Mouse (Mus musculus): ENCODE results near the gene Ildr2. TPM values are rescaled to one million over a fixed set of nuclear protein-coding genes. Genes with fewer than 3 reads are reported as not detected.

The Ildr2 gene
- polyA plus RNA-seq, 1 experiment from 2014 or later = 3.2 TPM

- Histone ChIP-seq H3K4me3 (replicated peaks; ENCODE audit: low read length) (peak overlapping the region; percentile 26), H3K9ac (replicated peaks; ENCODE audit: low read depth, low read length) (peak overlapping the region; percentile 30), H3K4me2 (ENCODE audit: low read length) (peak overlapping the region; percentile 82), H3K9me3 (ENCODE audit: control insufficient read depth, low read length) (no peaks in the 10 kb centered on the region), H3K27ac (ENCODE audit: low read length) (no peak overlapping the region), H3K36me3 (ENCODE audit: control insufficient read depth, insufficient read depth) (no peaks in the 10 kb centered on the region), H3K4me1 (replicated peaks; ENCODE audit: control insufficient read depth, insufficient read depth, low read length) (peaks cover 17% of the 10 kb centered on the region), H3K27me3 (replicated peaks; ENCODE audit: control insufficient read depth, insufficient read depth, low read length) (no peaks in the 10 kb centered on the region)
- ATAC-seq = peak; percentile 11; the same call in 1 of the 2 replicates
- WGBS = 2% methylated on average over 6 of the region's 6 CpGs
Measured at GRCm38 (mm10) chr1:166256302-166256701, 2.4 kb downstream of the Ildr2 start.

GRCm38 (mm10) chr1:166256898-166257297, 3.0 kb downstream of the Ildr2 start:
- ATAC-seq = no peak
- Histone ChIP-seq H3K4me2 (ENCODE audit: low read length) (peak overlapping the region; percentile 82), H3K27me3 (replicated peaks; ENCODE audit: control insufficient read depth, insufficient read depth, low read length) (no peaks in the 10 kb centered on the region), H3K9me3 (ENCODE audit: control insufficient read depth, low read length) (no peaks in the 10 kb centered on the region), H3K9ac (replicated peaks; ENCODE audit: low read depth, low read length) (peak overlapping the region; percentile 30; the same call in 1 of the 2 replicates), H3K27ac (ENCODE audit: low read length) (no peak overlapping the region), H3K4me3 (replicated peaks; ENCODE audit: low read length) (peak overlapping the region; percentile 26), H3K36me3 (ENCODE audit: control insufficient read depth, insufficient read depth) (no peaks in the 10 kb centered on the region), H3K4me1 (replicated peaks; ENCODE audit: control insufficient read depth, insufficient read depth, low read length) (peaks cover 17% of the 10 kb centered on the region)
- 57% methylated on average over 4 of the region's 4 CpGs for WGBS

GRCm38 (mm10) chr1:166259526-166259925, 5.6 kb downstream of the Ildr2 start:
- Histone ChIP-seq H3K4me3 (replicated peaks; ENCODE audit: low read length) (no peak overlapping the region), H3K36me3 (ENCODE audit: control insufficient read depth, insufficient read depth) (no peaks in the 10 kb centered on the region), H3K4me1 (replicated peaks; ENCODE audit: control insufficient read depth, insufficient read depth, low read length) (peaks cover 14% of the 10 kb centered on the region), H3K9me3 (ENCODE audit: control insufficient read depth, low read length) (no peaks in the 10 kb centered on the region), H3K9ac (replicated peaks; ENCODE audit: low read depth, low read length) (no peak overlapping the region), H3K27ac (ENCODE audit: low read length) (0 out of 2 replicates have a peak overlapping the region, but pooled peaks have one; percentile 16), H3K27me3 (replicated peaks; ENCODE audit: control insufficient read depth, insufficient read depth, low read length) (no peaks in the 10 kb centered on the region), H3K4me2 (ENCODE audit: low read length) (no peak overlapping the region)
- WGBS = 59% methylated on average over 6 of the region's 6 CpGs
- ATAC-seq = no peak

- Histone ChIP-seq H3K4me3 (replicated peaks; ENCODE audit: low read length) (no peak overlapping the region), H3K9me3 (ENCODE audit: control insufficient read depth, low read length) (no peaks in the 10 kb centered on the region), H3K9ac (replicated peaks; ENCODE audit: low read depth, low read length) (no peak overlapping the region), H3K4me1 (replicated peaks; ENCODE audit: control insufficient read depth, insufficient read depth, low read length) (no peaks in the 10 kb centered on the region), H3K27me3 (replicated peaks; ENCODE audit: control insufficient read depth, insufficient read depth, low read length) (no peaks in the 10 kb centered on the region), H3K4me2 (ENCODE audit: low read length) (no peak overlapping the region), H3K27ac (ENCODE audit: low read length) (no peak overlapping the region), H3K36me3 (ENCODE audit: control insufficient read depth, insufficient read depth) (no peaks in the 10 kb centered on the region)
- no peak for ATAC-seq
- WGBS = 77% methylated on average over 7 of the region's 7 CpGs
Measured at GRCm38 (mm10) chr1:166266001-166266705, 12.2 kb downstream of the Ildr2 start.

- Histone ChIP-seq H3K27ac (ENCODE audit: low read length) (no peak overlapping the region), H3K4me3 (replicated peaks; ENCODE audit: low read length) (no peak overlapping the region), H3K27me3 (replicated peaks; ENCODE audit: control insufficient read depth, insufficient read depth, low read length) (no peaks in the 10 kb centered on the region), H3K9ac (replicated peaks; ENCODE audit: low read depth, low read length) (no peak overlapping the region), H3K36me3 (ENCODE audit: control insufficient read depth, insufficient read depth) (no peaks in the 10 kb centered on the region), H3K4me2 (ENCODE audit: low read length) (no peak overlapping the region), H3K4me1 (replicated peaks; ENCODE audit: control insufficient read depth, insufficient read depth, low read length) (no peaks in the 10 kb centered on the region), H3K9me3 (ENCODE audit: control insufficient read depth, low read length) (no peaks in the 10 kb centered on the region)
- 94% methylated on average over 9 of the region's 9 CpGs for WGBS
- ATAC-seq = no peak
Measured at GRCm38 (mm10) chr1:166266918-166267317, 13.0 kb downstream of the Ildr2 start.

- 95% methylated on average over 5 of the region's 5 CpGs for WGBS
- Histone ChIP-seq H3K4me2 (ENCODE audit: low read length) (no peak overlapping the region), H3K4me1 (replicated peaks; ENCODE audit: control insufficient read depth, insufficient read depth, low read length) (no peaks in the 10 kb centered on the region), H3K27me3 (replicated peaks; ENCODE audit: control insufficient read depth, insufficient read depth, low read length) (no peaks in the 10 kb centered on the region), H3K9me3 (ENCODE audit: control insufficient read depth, low read length) (no peaks in the 10 kb centered on the region), H3K36me3 (ENCODE audit: control insufficient read depth, insufficient read depth) (no peaks in the 10 kb centered on the region), H3K27ac (ENCODE audit: low read length) (no peak overlapping the region), H3K4me3 (replicated peaks; ENCODE audit: low read length) (no peak overlapping the region), H3K9ac (replicated peaks; ENCODE audit: low read depth, low read length) (no peak overlapping the region)
- ATAC-seq = no peak
Measured at GRCm38 (mm10) chr1:166268218-166268617, 14.3 kb downstream of the Ildr2 start.

GRCm38 (mm10) chr1:166278786-166279185, 24.8 kb downstream of the Ildr2 start:
- Histone ChIP-seq H3K4me2 (ENCODE audit: low read length) (no peak overlapping the region), H3K36me3 (ENCODE audit: control insufficient read depth, insufficient read depth) (no peaks in the 10 kb centered on the region), H3K27ac (ENCODE audit: low read length) (no peak overlapping the region), H3K9ac (replicated peaks; ENCODE audit: low read depth, low read length) (no peak overlapping the region), H3K27me3 (replicated peaks; ENCODE audit: control insufficient read depth, insufficient read depth, low read length) (no peaks in the 10 kb centered on the region), H3K4me3 (replicated peaks; ENCODE audit: low read length) (no peak overlapping the region), H3K9me3 (ENCODE audit: control insufficient read depth, low read length) (no peaks in the 10 kb centered on the region), H3K4me1 (replicated peaks; ENCODE audit: control insufficient read depth, insufficient read depth, low read length) (peaks cover 51% of the 10 kb centered on the region)
- ATAC-seq = no peak
- WGBS = 12% methylated on average over 2 of the region's 2 CpGs

- Histone ChIP-seq H3K4me2 (ENCODE audit: low read length) (peak overlapping the region; percentile 1; the same call in 1 of the 2 replicates), H3K9ac (replicated peaks; ENCODE audit: low read depth, low read length) (no peak overlapping the region), H3K4me1 (replicated peaks; ENCODE audit: control insufficient read depth, insufficient read depth, low read length) (peaks cover 56% of the 10 kb centered on the region), H3K4me3 (replicated peaks; ENCODE audit: low read length) (no peak overlapping the region), H3K27ac (ENCODE audit: low read length) (peak overlapping the region; percentile 6), H3K9me3 (ENCODE audit: control insufficient read depth, low read length) (no peaks in the 10 kb centered on the region), H3K27me3 (replicated peaks; ENCODE audit: control insufficient read depth, insufficient read depth, low read length) (no peaks in the 10 kb centered on the region), H3K36me3 (ENCODE audit: control insufficient read depth, insufficient read depth) (no peaks in the 10 kb centered on the region)
- no peak for ATAC-seq
- WGBS = 9% methylated on average over 9 of the region's 9 CpGs
Measured at GRCm38 (mm10) chr1:166279580-166280206, 25.8 kb downstream of the Ildr2 start.

- 0% methylated on average over 1 of the region's 1 CpGs for WGBS
- no peaks in the 10 kb centered on the region for H3K36me3 ChIP-seq (ENCODE audit: control insufficient read depth, insufficient read depth)
- H3K9ac ChIP-seq (replicated peaks; ENCODE audit: low read depth, low read length) = no peak overlapping the region
- peaks cover 56% of the 10 kb centered on the region for H3K4me1 ChIP-seq (replicated peaks; ENCODE audit: control insufficient read depth, insufficient read depth, low read length)
- peak overlapping the region; percentile 31; the same call in 1 of the 2 replicates for H3K27ac ChIP-seq (ENCODE audit: low read length)
- peak; percentile 84 for ATAC-seq
- H3K4me3 ChIP-seq (replicated peaks; ENCODE audit: low read length) = no peak overlapping the region
- no peaks in the 10 kb centered on the region for H3K27me3 ChIP-seq (replicated peaks; ENCODE audit: control insufficient read depth, insufficient read depth, low read length)
- H3K9me3 ChIP-seq (ENCODE audit: control insufficient read depth, low read length) = no peaks in the 10 kb centered on the region
- no peak overlapping the region for H3K4me2 ChIP-seq (ENCODE audit: low read length)
Measured at GRCm38 (mm10) chr1:166280566-166280965, 26.6 kb downstream of the Ildr2 start.

Data from forebrain, embryonic 16.5 days (tissue).